ENCODE assay signal across 25 mouse cellular contexts in the genomic region with DNA sequence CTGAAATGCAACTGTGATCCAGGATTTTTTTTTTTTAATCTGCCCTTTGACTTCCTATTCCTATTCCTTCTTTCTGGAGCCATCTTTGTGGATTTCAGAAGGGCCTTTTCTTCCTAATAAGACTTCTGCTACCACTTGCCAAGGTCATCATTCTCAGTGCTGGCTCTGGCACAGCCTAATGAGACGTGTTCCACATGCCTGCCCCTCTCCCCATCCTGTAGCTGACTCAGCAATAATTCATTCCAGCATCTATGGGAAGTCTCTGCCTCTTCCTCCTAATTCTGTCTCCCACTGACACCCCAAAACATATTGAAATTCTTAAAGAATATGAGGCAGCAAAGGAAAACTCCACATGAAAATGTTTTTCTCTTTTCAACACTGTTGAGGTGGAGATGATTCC.
DNase-seq lines count a peak whose midpoint lies in the region; ATAC-seq and TF ChIP-seq lines count a peak whose summit lies in the region.
"Had no signal": no experiment of that assay in that cellular context is flagged by ENCODE, and none has a peak within 500 bp of the region (broad histone marks: within the 10 kb centered on the region; RNA-seq: fewer than 3 reads in every experiment).

No protein-coding gene starts in this region.

- no peaks in the 10 kb centered on the region for H3K4me1 ChIP-seq in cerebellum, adult 2 months (ENCODE audit: control insufficient read depth, insufficient read depth, low read length)
- H3K4me1 ChIP-seq in ES-E14 (ENCODE audit: control insufficient read depth in 2 of 2, insufficient read depth in 2 of 2, low read length in 2 of 2, poor library complexity in 1 of 2), result no peaks in the 10 kb centered on the region
- H3K4me1 ChIP-seq: embryonic facial prominence, embryonic 15.5 days; forebrain, embryonic 15.5 days; heart, embryonic 13.5 days had no signal

- H3K36me3 ChIP-seq in ES-E14 (ENCODE audit: control insufficient read depth, insufficient read depth, low read length, poor library complexity, severe bottlenecking), result no peaks in the 10 kb centered on the region
- H3K36me3 ChIP-seq: embryonic facial prominence, embryonic 12.5 days; embryonic facial prominence, embryonic 15.5 days; forebrain, embryonic 15.5 days; G1E; heart, embryonic 13.5 days; hindbrain, embryonic 13.5 days had no signal

- peak; percentile 6 to 10 for DNase-seq in cerebellum, postnatal 14 days
- DNase-seq in cerebellum, adult 2 months, result no peak
- peak; percentile 11 for DNase-seq in left cerebral cortex, postnatal 4 days
- no peak for DNase-seq in left cerebral cortex, adult 11 months (ENCODE audit: low spot score)
- no peak for DNase-seq in ES-E14 (ENCODE audit: low read depth, low spot score)
- DNase-seq in brain, embryonic 14.5 days (ENCODE audit: low read depth), result peak; percentile 8
- DNase-seq: adrenal gland, adult 8-10 months; adrenal gland, postnatal 25 days; B cell, adult 2 months; cerebellum, adult 18-20 months; cerebellum, adult 9-11 months; gastrocnemius, postnatal 25 days; heart, adult 18-20 months; heart, postnatal 14 days; heart, postnatal 4 days; kidney, adult 2 months had no signal

- TF ChIP-seq POLR2A in cerebellum, adult 2 months (IDR thresholded peaks at IDR 0.05; ENCODE audit: borderline replicate concordance, insufficient read depth, low read length), result no peak
- TF ChIP-seq POLR2A in brain, embryonic 14.5 days (IDR thresholded peaks at IDR 0.05; ENCODE audit: borderline replicate concordance, extremely low read depth, insufficient read depth, insufficient read length, poor library complexity, severe bottlenecking), result no peak

- H3K4me3 ChIP-seq in cerebellum, adult 2 months (replicated peaks; ENCODE audit: insufficient read depth, low read depth, low read length), result no peak overlapping the region
- H3K4me3 ChIP-seq in ES-E14 (ENCODE audit: insufficient read depth in 1 of 2, low read depth in 1 of 2, low read length in 2 of 2, poor library complexity in 1 of 2, severe bottlenecking in 1 of 2), result no peak overlapping the region
- H3K4me3 ChIP-seq: embryonic facial prominence, embryonic 12.5 days; embryonic facial prominence, embryonic 15.5 days; forebrain, embryonic 15.5 days; heart, embryonic 13.5 days; hindbrain, embryonic 13.5 days had no signal

- WGBS in cerebellum, adult 2 months, result 22% methylated on average over 1 of the region's 1 CpGs

- TF ChIP-seq CTCF in cerebellum, adult 2 months (IDR thresholded peaks at IDR 0.05; ENCODE audit: borderline replicate concordance, insufficient read depth, low read depth, low read length), result no peak
- no peak for TF ChIP-seq CTCF in brain, embryonic 14.5 days (IDR thresholded peaks at IDR 0.05; ENCODE audit: borderline replicate concordance, extremely low read depth, insufficient read depth, insufficient read length)

- no peaks in the 10 kb centered on the region for H3K27me3 ChIP-seq in cerebellum, adult 2 months (ENCODE audit: control insufficient read depth, insufficient read depth, low read length)
- H3K27me3 ChIP-seq: embryonic facial prominence, embryonic 12.5 days; embryonic facial prominence, embryonic 15.5 days; forebrain, embryonic 15.5 days; heart, embryonic 13.5 days; hindbrain, embryonic 13.5 days had no signal

- intact Hi-C loops in left cerebral cortex, postnatal 4 days (cut with DNase I), result no loop called here

- no peak overlapping the region for H3K27ac ChIP-seq in cerebellum, adult 2 months (ENCODE audit: insufficient read depth, low read length)
- H3K27ac ChIP-seq in ES-E14 (ENCODE audit: insufficient read depth, low read depth, low read length, poor library complexity, severe bottlenecking), result no peak overlapping the region
- H3K27ac ChIP-seq: embryonic facial prominence, embryonic 12.5 days; embryonic facial prominence, embryonic 15.5 days; forebrain, embryonic 15.5 days; heart, embryonic 13.5 days; hindbrain, embryonic 13.5 days had no signal

- in situ Hi-C loops in ES-E14 (cut with MboI; ENCODE audit: low sequenced_read_pairs in 2 of 2, unreplicated experiment in 2 of 2), result no loop called here

- no peak for ATAC-seq in CD4-positive, CD25-positive, alpha-beta regulatory T cell, adult 4 months
- ATAC-seq: activated CD4-positive, CD25-positive, alpha-beta regulatory T cell, adult 4 months; intestine, postnatal 0 days had no signal

- no peaks in the 10 kb centered on the region for H3K9me3 ChIP-seq in ES-E14 (ENCODE audit: control insufficient read depth, insufficient read depth, low read depth, low read length)
- H3K9me3 ChIP-seq: embryonic facial prominence, embryonic 12.5 days; embryonic facial prominence, embryonic 15.5 days; forebrain, embryonic 15.5 days; G1E; heart, embryonic 13.5 days; hindbrain, embryonic 13.5 days had no signal

- no peak overlapping the region for H3K9ac ChIP-seq in ES-E14 (ENCODE audit: insufficient read depth, low read depth, low read length, poor library complexity, severe bottlenecking)
- H3K9ac ChIP-seq: embryonic facial prominence, embryonic 12.5 days; embryonic facial prominence, embryonic 15.5 days; forebrain, embryonic 15.5 days; heart, embryonic 13.5 days; hindbrain, embryonic 13.5 days had no signal

TF ChIP-seq in ES-E14, 5 proteins besides CTCF, POLR2A, EP300 and RAD21:
- TF ChIP-seq MAFK (IDR thresholded peaks at IDR 0.05; ENCODE audit: insufficient read depth, low read depth, low read length), result peak; percentile 87
- no peak for TF ChIP-seq ZC3H11A (IDR thresholded peaks at IDR 0.05; ENCODE audit: borderline replicate concordance, low read depth, low read length)

Comparison
In these comparisons a context has a peak if more than half of its experiments do, and no peak if none do; other contexts are left out.
1. DNase-seq: peak in cerebellum, postnatal 14 days (2 of 2), left cerebral cortex, postnatal 4 days (single experiment) and brain, embryonic 14.5 days (single experiment); none in cerebellum, adult 2 months (0 of 2), left cerebral cortex, adult 11 months (single experiment) and ES-E14 (single experiment).